ENCODE assay signal across 9 mouse cellular contexts in the genomic region with DNA sequence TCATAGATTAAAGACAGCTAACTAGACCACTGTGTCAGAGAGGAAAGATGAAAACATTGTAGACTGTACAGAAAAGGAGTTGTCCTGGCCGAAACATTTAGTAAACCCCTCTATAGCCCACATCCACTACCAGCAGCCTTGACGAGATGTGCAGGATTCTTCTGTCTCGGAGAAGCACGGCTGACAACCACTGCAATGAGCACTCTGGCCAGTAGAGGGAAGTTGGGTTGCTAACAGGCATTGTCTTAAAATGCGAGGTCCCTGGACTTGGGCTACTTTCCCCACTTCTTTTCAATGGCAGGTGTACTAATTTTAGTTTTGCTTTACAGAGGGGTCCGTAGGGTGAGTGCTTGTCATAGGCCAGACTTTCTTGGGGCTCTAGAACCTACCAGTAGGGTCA. TPM values are rescaled to one million over a fixed set of nuclear protein-coding genes. Genes with fewer than 3 reads are reported as not detected.
A peak's percentile ranks its signal among the peaks of the same experiment; 100 is the strongest.
DNase-seq lines count a peak whose midpoint lies in the region; ATAC-seq and TF ChIP-seq lines count a peak whose summit lies in the region.
"Had no signal": no experiment of that assay in that cellular context is flagged by ENCODE, and none has a peak within 500 bp of the region (broad histone marks: within the 10 kb centered on the region; RNA-seq: fewer than 3 reads in every experiment).

No protein-coding gene starts in this region.

- peak; percentile 48 for DNase-seq in heart, postnatal 4 days
- DNase-seq in lung, postnatal 0 days (ENCODE audit: low spot score), result no peak
- no peak for DNase-seq in lung, adult 18-20 months
- peak; percentile 46 for DNase-seq in MEL (ENCODE audit: low read depth, low spot score)
- peak; percentile 43 for DNase-seq in lung, postnatal 10 days
- no peak for DNase-seq in T-cell, adult 2 months (ENCODE audit: low spot score)

- no peak overlapping the region for H3K4me3 ChIP-seq in heart, embryonic 12.5 days
- H3K4me3 ChIP-seq in lung, postnatal 0 days (ENCODE audit: low read depth, low read length), result no peak overlapping the region
- H3K4me3 ChIP-seq in MEL (ENCODE audit: control insufficient read depth in 1 of 2, insufficient read depth in 1 of 2, low read depth in 2 of 2, low read length in 2 of 2), result no peak overlapping the region
- H3K4me3 ChIP-seq: limb, embryonic 12.5 days had no signal

- H3K36me3 ChIP-seq in heart, embryonic 12.5 days, result peaks cover 79% of the 10 kb centered on the region
- peaks cover 21% of the 10 kb centered on the region for H3K36me3 ChIP-seq in lung, postnatal 0 days (ENCODE audit: insufficient read depth, low read length)
- H3K36me3 ChIP-seq in MEL (ENCODE audit: control insufficient read depth in 1 of 2, insufficient read depth in 2 of 2, low read length in 2 of 2), result peaks cover 0 to 21% of the 10 kb centered on the region in 2 experiments; a peak in 2 of 4 replicates

- TF ChIP-seq EP300 in lung, postnatal 0 days (IDR thresholded peaks at IDR 0.05), result no peak
- no peak for TF ChIP-seq EP300 in MEL (IDR thresholded peaks at IDR 0.05; ENCODE audit: low read depth in 1 of 2, low read length in 2 of 2)

- no peak for ATAC-seq in heart, embryonic 12.5 days (ENCODE audit: insufficient number of reproducible peaks, low FRiP score)
- no peak for ATAC-seq in lung, postnatal 0 days
- ATAC-seq in cerebellum, adult (ENCODE audit: insufficient number of reproducible peaks, low FRiP score, low TSS enrichment), result no peak

- TF ChIP-seq RAD21 in MEL (IDR thresholded peaks at IDR 0.05; ENCODE audit: low read depth, low read length), result no peak

- H3K4me2 ChIP-seq in heart, embryonic 12.5 days, result no peak overlapping the region
- no peak overlapping the region for H3K4me2 ChIP-seq in lung, postnatal 0 days (replicated peaks; ENCODE audit: low read depth, low read length)
- H3K4me2 ChIP-seq: limb, embryonic 12.5 days had no signal

- H3K9me3 ChIP-seq in heart, embryonic 12.5 days (replicated peaks), result no peaks in the 10 kb centered on the region
- H3K9me3 ChIP-seq in lung, postnatal 0 days (ENCODE audit: low read length), result no peaks in the 10 kb centered on the region
- no peaks in the 10 kb centered on the region for H3K9me3 ChIP-seq in MEL (replicated peaks; ENCODE audit: insufficient read depth, low read length)
- H3K9me3 ChIP-seq: limb, embryonic 12.5 days had no signal

- H3K9ac ChIP-seq in heart, embryonic 12.5 days, result no peak overlapping the region
- H3K9ac ChIP-seq in lung, postnatal 0 days (replicated peaks; ENCODE audit: low read depth), result no peak overlapping the region
- H3K9ac ChIP-seq in MEL (ENCODE audit: control insufficient read depth, low read depth, low read length, poor library complexity, severe bottlenecking), result no peak overlapping the region
- H3K9ac ChIP-seq: limb, embryonic 12.5 days had no signal

- WGBS in heart, embryonic 12.5 days, result 70% methylated on average over 6 of the region's 6 CpGs
- WGBS in lung, postnatal 0 days, result 63% methylated on average over 6 of the region's 6 CpGs

- H3K27me3 ChIP-seq in heart, embryonic 12.5 days (replicated peaks), result no peaks in the 10 kb centered on the region
- no peaks in the 10 kb centered on the region for H3K27me3 ChIP-seq in lung, postnatal 0 days (replicated peaks; ENCODE audit: insufficient read depth, low read length)
- H3K27me3 ChIP-seq in MEL (ENCODE audit: control insufficient read depth in 1 of 2, insufficient read depth in 2 of 2, low read length in 2 of 2), result no peaks in the 10 kb centered on the region
- H3K27me3 ChIP-seq: limb, embryonic 12.5 days had no signal

- no peaks in the 10 kb centered on the region for H3K79me2 ChIP-seq in MEL (ENCODE audit: control insufficient read depth, insufficient read depth, low read length, poor library complexity)

- no peaks in the 10 kb centered on the region for H3K4me1 ChIP-seq in heart, embryonic 12.5 days (replicated peaks)
- no peaks in the 10 kb centered on the region for H3K4me1 ChIP-seq in lung, postnatal 0 days (ENCODE audit: insufficient read depth, low read depth, low read length)
- no peaks in the 10 kb centered on the region for H3K4me1 ChIP-seq in MEL (ENCODE audit: control insufficient read depth in 1 of 2, insufficient read depth in 2 of 2, low read length in 2 of 2)
- H3K4me1 ChIP-seq: limb, embryonic 12.5 days had no signal

- TF ChIP-seq POLR2A in MEL (IDR thresholded peaks at IDR 0.05; ENCODE audit: control insufficient read depth in 1 of 2, insufficient read depth in 1 of 2, low read depth in 1 of 2, low read length in 2 of 2, poor library complexity in 1 of 2), result no peak

- peak; percentile 52 for TF ChIP-seq CTCF in lung, postnatal 0 days (IDR thresholded peaks at IDR 0.05)
- peak; percentile 26 to 47 (median 37); a peak in 5 of 6 replicates for TF ChIP-seq CTCF in MEL (IDR thresholded peaks at IDR 0.05 in 2 of 3, conservative IDR thresholded peaks at IDR 0.05 in 1 of 3; ENCODE audit: control insufficient read depth in 1 of 3, insufficient read depth in 1 of 3, low read depth in 2 of 3, low read length in 3 of 3, poor library complexity in 1 of 3, severe bottlenecking in 1 of 3)

- H3K27ac ChIP-seq in heart, embryonic 12.5 days (ENCODE audit: poor library complexity, severe bottlenecking), result no peak overlapping the region
- no peak overlapping the region for H3K27ac ChIP-seq in lung, postnatal 0 days (ENCODE audit: low read length)
- no peak overlapping the region for H3K27ac ChIP-seq in MEL (ENCODE audit: control insufficient read depth, low read depth, low read length)
- H3K27ac ChIP-seq: limb, embryonic 12.5 days had no signal

TF ChIP-seq in MEL, 35 proteins besides CTCF, POLR2A, EP300 and RAD21:
- TF ChIP-seq ZMIZ1 (IDR thresholded peaks at IDR 0.05; ENCODE audit: low read depth, low read length), result no peak
- no peak for TF ChIP-seq TAL1 (IDR thresholded peaks at IDR 0.05; ENCODE audit: low read length)
- TF ChIP-seq SIN3A (IDR thresholded peaks at IDR 0.05; ENCODE audit: low read length), result no peak
- TF ChIP-seq ETS1 (IDR thresholded peaks at IDR 0.05; ENCODE audit: low read depth, low read length), result no peak
- no peak for TF ChIP-seq USF2 (IDR thresholded peaks at IDR 0.05; ENCODE audit: borderline replicate concordance in 1 of 2, insufficient read depth in 1 of 2, low read depth in 1 of 2, low read length in 2 of 2)
- TF ChIP-seq SMC3 (IDR thresholded peaks at IDR 0.05; ENCODE audit: low read depth, low read length), result no peak

RNA-seq across cellular contexts. Expression of a gene that starts 30.9 kb away (rescaled TPM):
- 10 to 100 TPM; 45.6 to 45.7 TPM for total RNA-seq in heart, postnatal 4 days (2021)
- polyA plus RNA-seq in heart, embryonic 12.5 days (2016; fragmentation: Nextera tagmentation; extraction: Ambion mirVana), result 51.4 and 56.4 TPM in 2 replicates
- polyA plus RNA-seq in lung, postnatal 0 days (2015; fragmentation: Nextera tagmentation; extraction: Ambion mirVana), result 27.3 and 28.3 TPM in 2 replicates
- total RNA-seq in MEL (2012; rRNA removed), result 55.1 and 60.1 TPM in 2 replicates
- 10 to 100 TPM in 1 of 2 experiments, not detected in 1; 79.3 TPM for polyA plus RNA-seq in MEL (2012; ENCODE audit: insufficient read depth in 1 of 2, insufficient read length in 2 of 2, low read depth in 1 of 2, low replicate concordance in 2 of 2, missing spikeins in 1 of 2)

RNA-seq across cellular contexts. Expression of a gene that starts 40.4 kb away (rescaled TPM):
- 1 to 10 TPM in 1 of 2 experiments, under 1 TPM in 1; 0.41 to 1.0 TPM for total RNA-seq in heart, postnatal 4 days (2021)
- polyA plus RNA-seq in heart, embryonic 12.5 days (2016; fragmentation: Nextera tagmentation; extraction: Ambion mirVana), result 0.70 and 1.0 TPM in 2 replicates
- polyA plus RNA-seq in lung, postnatal 0 days (2015; fragmentation: Nextera tagmentation; extraction: Ambion mirVana), result 2.3 and 2.5 TPM in 2 replicates
- 0.23 TPM in 1 of 2 replicates, not detected in the other for total RNA-seq in MEL (2012; rRNA removed)
- 1 to 10 TPM in 1 of 2 experiments, not detected in 1; 1.3 TPM for polyA plus RNA-seq in MEL (2012; ENCODE audit: insufficient read depth in 1 of 2, insufficient read length in 2 of 2, low read depth in 1 of 2, low replicate concordance in 2 of 2, missing spikeins in 1 of 2)

RNA-seq across cellular contexts. Expression of a gene that starts 47.6 kb away (rescaled TPM):
- total RNA-seq in heart, postnatal 4 days (2021), result 10 to 100 TPM; 20.3 to 22.1 TPM
- polyA plus RNA-seq in heart, embryonic 12.5 days (2016; fragmentation: Nextera tagmentation; extraction: Ambion mirVana), result 31.6 and 35.8 TPM in 2 replicates
- 31.2 and 33.3 TPM in 2 replicates for polyA plus RNA-seq in lung, postnatal 0 days (2015; fragmentation: Nextera tagmentation; extraction: Ambion mirVana)
- 41.1 and 43.9 TPM in 2 replicates for total RNA-seq in MEL (2012; rRNA removed)
- 10 to 100 TPM in 1 of 2 experiments, not detected in 1; 89.0 TPM for polyA plus RNA-seq in MEL (2012; ENCODE audit: insufficient read depth in 1 of 2, insufficient read length in 2 of 2, low read depth in 1 of 2, low replicate concordance in 2 of 2, missing spikeins in 1 of 2)

Comparison
In these comparisons a context has a peak if more than half of its experiments do, and no peak if none do; other contexts are left out.
1. DNase-seq: peak in heart, postnatal 4 days (single experiment), MEL (single experiment) and lung, postnatal 10 days (single experiment); none in lung, postnatal 0 days (single experiment), lung, adult 18-20 months (0 of 2) and T-cell, adult 2 months (single experiment).